ENCODE assay signal across 32 mouse cellular contexts in genomic region chr9:67527726-67528125, GRCm38 (mm10). TPM values are rescaled to one million over a fixed set of nuclear protein-coding genes. Genes with fewer than 3 reads are reported as not detected.
DNase-seq lines count a peak whose midpoint lies in the region; ATAC-seq and TF ChIP-seq lines count a peak whose summit lies in the region.
"Had no signal": no experiment of that assay in that cellular context is flagged by ENCODE, and none has a peak within 500 bp of the region (broad histone marks: within the 10 kb centered on the region; RNA-seq: fewer than 3 reads in every experiment).

No protein-coding gene starts in this region.

- WGBS in forebrain, postnatal 0 days = 57% methylated on average over 2 of the region's 2 CpGs

- no peaks in the 10 kb centered on the region for H3K27me3 ChIP-seq in forebrain, postnatal 0 days (ENCODE audit: insufficient read depth, low read length)
- H3K27me3 ChIP-seq: CH12.LX; embryonic facial prominence, embryonic 15.5 days; heart, embryonic 13.5 days; limb, embryonic 12.5 days; lung, embryonic 15.5 days; midbrain, embryonic 15.5 days; neural tube, embryonic 12.5 days had no signal

- no peaks in the 10 kb centered on the region for H3K4me1 ChIP-seq in forebrain, postnatal 0 days (ENCODE audit: insufficient read depth)
- H3K4me1 ChIP-seq: midbrain, embryonic 15.5 days; neural tube, embryonic 12.5 days had no signal

- H3K4me3 ChIP-seq in gastrocnemius, adult 2 months = no peak overlapping the region
- no peak overlapping the region for H3K4me3 ChIP-seq in forebrain, postnatal 0 days (ENCODE audit: low read depth, low read length)
- H3K4me3 ChIP-seq: embryonic facial prominence, embryonic 10.5 days; embryonic facial prominence, embryonic 15.5 days; heart, embryonic 13.5 days; limb, embryonic 12.5 days; lung, embryonic 15.5 days; midbrain, embryonic 10.5 days; midbrain, embryonic 15.5 days; myocyte; neural tube, embryonic 12.5 days had no signal

- H3K27ac ChIP-seq in gastrocnemius, adult 2 months = 0 out of 2 replicates have a peak overlapping the region, but pooled peaks have one; percentile 91
- no peak overlapping the region for H3K27ac ChIP-seq in forebrain, postnatal 0 days (ENCODE audit: low read depth, low read length)
- H3K27ac ChIP-seq: embryonic facial prominence, embryonic 10.5 days; embryonic facial prominence, embryonic 15.5 days; limb, embryonic 12.5 days; lung, embryonic 15.5 days; midbrain, embryonic 10.5 days; midbrain, embryonic 15.5 days; neural tube, embryonic 12.5 days; stomach, postnatal 0 days had no signal

- intact Hi-C loops in gastrocnemius, adult 2 months (cut with DNase I) = loop anchor here (5.0 kb wide), 1 partner anchor 35 kb away; no protein-coding TSS in a partner anchor
- intact Hi-C loops in gastrocnemius, postnatal 36 days (cut with DNase I) = no loop called here

- no peak overlapping the region for H3K9ac ChIP-seq in forebrain, postnatal 0 days
- H3K9ac ChIP-seq: embryonic facial prominence, embryonic 15.5 days; heart, embryonic 13.5 days; limb, embryonic 12.5 days; lung, embryonic 15.5 days; midbrain, embryonic 15.5 days; neural tube, embryonic 12.5 days had no signal

- TF ChIP-seq CTCF in gastrocnemius, adult 2 months (IDR thresholded peaks at IDR 0.05) = no peak
- no peak for TF ChIP-seq CTCF in forebrain, postnatal 0 days (IDR thresholded peaks at IDR 0.05; ENCODE audit: low read depth)

- no peak overlapping the region for H3K4me2 ChIP-seq in forebrain, postnatal 0 days (ENCODE audit: low read depth)
- H3K4me2 ChIP-seq: embryonic facial prominence, embryonic 15.5 days; heart, embryonic 13.5 days; limb, embryonic 12.5 days; liver, embryonic 11.5 days; lung, embryonic 15.5 days; midbrain, embryonic 15.5 days; neural tube, embryonic 12.5 days had no signal

- peak; percentile 47 to 57 for DNase-seq in cerebellum, postnatal 10 days
- DNase-seq in cerebellum, adult 18-20 months = no peak
- no peak for DNase-seq in gastrocnemius, adult 2 months
- DNase-seq in gastrocnemius, postnatal 36 days = no peak
- peak; percentile 48 for DNase-seq in layer of hippocampus, adult 9-11 months
- DNase-seq in layer of hippocampus, postnatal 10 days (ENCODE audit: low spot score in 2 of 2) = no peak
- peak; percentile 72 for DNase-seq in forebrain, postnatal 0 days
- DNase-seq in ovary, postnatal 36 days (ENCODE audit: low spot score) = no peak
- DNase-seq: adrenal gland, adult 2 months; adrenal gland, postnatal 36 days; cerebellum, adult 11-12 months; cerebellum, postnatal 25 days; heart, postnatal 10 days; kidney, adult 9 months; kidney, postnatal 10 days; right cerebral cortex, postnatal 4 days; thymus, adult 18-20 months; thymus, postnatal 25 days had no signal

- peak; percentile 78 for ATAC-seq in forebrain, postnatal 0 days
- ATAC-seq: activated CD4-positive, CD25-positive, alpha-beta regulatory T cell, adult 4 months; intestine, embryonic 16.5 days; midbrain, embryonic 15.5 days had no signal

- H3K9me3 ChIP-seq in forebrain, postnatal 0 days (ENCODE audit: low read length) = no peaks in the 10 kb centered on the region
- H3K9me3 ChIP-seq: embryonic facial prominence, embryonic 10.5 days; embryonic facial prominence, embryonic 15.5 days; heart, embryonic 13.5 days; limb, embryonic 12.5 days; lung, embryonic 15.5 days; midbrain, embryonic 10.5 days; midbrain, embryonic 15.5 days; neural tube, embryonic 12.5 days had no signal

- no peaks in the 10 kb centered on the region for H3K36me3 ChIP-seq in forebrain, postnatal 0 days (ENCODE audit: insufficient read depth)
- H3K36me3 ChIP-seq: embryonic facial prominence, embryonic 10.5 days; embryonic facial prominence, embryonic 15.5 days; heart, embryonic 13.5 days; limb, embryonic 12.5 days; lung, embryonic 15.5 days; midbrain, embryonic 10.5 days; midbrain, embryonic 15.5 days; neural tube, embryonic 12.5 days had no signal

RNA-seq across cellular contexts. Expression of gene Tln2, which starts 31.8 kb away (rescaled TPM):
- total RNA-seq in gastrocnemius, adult 2 months (2021) = 10 to 100 TPM; 82.5 to 83.1 TPM
- 10 to 100 TPM; 88.5 to 96.5 TPM for total RNA-seq in gastrocnemius, postnatal 36 days (2021)
- total RNA-seq in layer of hippocampus, postnatal 10 days (2021) = 100 to 1,000 TPM; 106 to 110 TPM
- 36.9 and 45.9 TPM in 2 replicates for total RNA-seq in forebrain, postnatal 0 days (2014; rRNA removed)
- 22.0 and 31.3 TPM in 2 replicates for polyA plus RNA-seq in forebrain, postnatal 0 days (2015; fragmentation: Nextera tagmentation; extraction: Ambion mirVana)

Comparison
In these comparisons a context has a peak if more than half of its experiments do, and no peak if none do; other contexts are left out.
1. DNase-seq: peak in cerebellum, postnatal 10 days (2 of 2), layer of hippocampus, adult 9-11 months (single experiment) and forebrain, postnatal 0 days (single experiment); none in cerebellum, adult 18-20 months (0 of 2), gastrocnemius, adult 2 months (single experiment), gastrocnemius, postnatal 36 days (0 of 2), layer of hippocampus, postnatal 10 days (0 of 2) and ovary, postnatal 36 days (single experiment).